Mouse (Mus musculus): ENCODE measurements around the gene Gm20894. TPM values are rescaled to one million over a fixed set of nuclear protein-coding genes. Genes with fewer than 3 reads are reported as not detected.
"Not testable (repeated sequence)": the region's sequence is repeated elsewhere in the genome, so short reads cannot be mapped to it uniquely, and the experiment has no call there.

Gm20894 gene
- not detected for total RNA-seq (2021)
- long read RNA-seq, experiment 1: 0 reads
- long read RNA-seq, experiment 2: 0 reads

GRCm38 (mm10) chrY:28271412-28271811 lies at the start of gene Gm20894:
Gm20894 (minus strand) TSS chrY:28271512.
- not testable (repeated sequence) for DNase-seq (ENCODE audit: low spot score in 2 of 2)
